Mouse (Mus musculus) E14TG2a.4 (cell line): ENCODE data around the gene Grm8.
A peak's percentile ranks its signal among the peaks of the same experiment; 100 is the strongest.

ENCODE experiments used
- H3K27me3 ChIP-seq: 2 replicates; pipeline ENCODE4 v1.6.1; 2014; ENCODE audit warnings: low read length, control low read depth; ENCODE audit not compliant: insufficient read depth
- H3K36me3 ChIP-seq: 2 replicates; pipeline ENCODE4 v1.6.1; 2014; ENCODE audit warnings: low read length, control low read depth; ENCODE audit not compliant: insufficient read depth
- H3K4me1 ChIP-seq: replicated peaks from 2 replicates; pipeline ENCODE4 v1.6.1; 2014; ENCODE audit warnings: low read depth, low read length, control low read depth
- H3K4me3 ChIP-seq: replicated peaks from 2 replicates; pipeline ENCODE4 v1.5.1; 2014; ENCODE audit warnings: mild to moderate bottlenecking, low read length
- H3K9me3 ChIP-seq: 2 replicates; pipeline ENCODE4 v1.6.1; 2014; ENCODE audit warnings: low read length, control low read depth
- CTCF ChIP-seq: conservative IDR thresholded peaks from 2 replicates; pipeline ENCODE4 v1.5.1; 2014; ENCODE audit warnings: low read length
- NANOG ChIP-seq: IDR thresholded peaks from 2 replicates; pipeline ENCODE4 v1.6.1; 2014; ENCODE audit warnings: borderline replicate concordance, low read length, mixed read lengths
- POU5F1 ChIP-seq: IDR thresholded peaks from 2 replicates; pipeline ENCODE4 v1.6.1; 2014; ENCODE audit warnings: low read length, borderline replicate concordance

Grm8 gene

DNA sequence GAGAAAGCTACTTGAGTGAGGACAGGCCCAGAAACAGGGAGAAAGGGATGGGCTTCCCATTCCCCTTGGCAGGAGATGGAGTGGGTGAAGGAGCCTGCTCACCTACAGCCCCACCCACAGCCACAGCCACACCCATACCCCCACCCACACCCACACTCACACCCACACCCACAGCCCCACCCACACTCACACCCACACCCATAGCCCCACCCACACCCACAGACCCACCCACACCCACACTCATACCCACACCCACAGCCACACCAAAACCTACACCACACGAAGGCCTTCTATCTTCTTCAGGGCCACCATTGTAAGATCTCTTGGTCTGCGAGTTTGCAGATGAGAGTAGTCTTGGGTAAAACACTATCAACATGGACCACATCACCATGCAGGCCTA, 137.7 kb downstream of the Grm8 start:
- H3K9me3 ChIP-seq, result no peaks in the 10 kb centered on the region
- H3K4me1 ChIP-seq, result no peaks in the 10 kb centered on the region
- no peak overlapping the region for H3K4me3 ChIP-seq
- TF ChIP-seq POU5F1 (no peak), NANOG (no peak), CTCF (no peak)
- no peaks in the 10 kb centered on the region for H3K36me3 ChIP-seq
- no peaks in the 10 kb centered on the region for H3K27me3 ChIP-seq

- TF ChIP-seq NANOG (no peak), CTCF (no peak)
- Histone ChIP-seq H3K9me3 (no peaks in the 10 kb centered on the region), H3K36me3 (no peaks in the 10 kb centered on the region), H3K27me3 (no peaks in the 10 kb centered on the region), H3K4me3 (no peak overlapping the region), H3K4me1 (no peaks in the 10 kb centered on the region)
These were observed 143.7 kb downstream of the Grm8 start for GRCm38 (mm10) chr6:27991241-27991640.

GRCm38 (mm10) chr6:27982598-27982997, 152.4 kb downstream of the Grm8 start:
- no peak overlapping the region for H3K4me3 ChIP-seq
- no peaks in the 10 kb centered on the region for H3K4me1 ChIP-seq
- H3K36me3 ChIP-seq, result no peaks in the 10 kb centered on the region
- no peaks in the 10 kb centered on the region for H3K9me3 ChIP-seq
- H3K27me3 ChIP-seq, result no peaks in the 10 kb centered on the region
- TF ChIP-seq NANOG, result no peak
- no peak for TF ChIP-seq POU5F1
- TF ChIP-seq CTCF, result no peak

DNA sequence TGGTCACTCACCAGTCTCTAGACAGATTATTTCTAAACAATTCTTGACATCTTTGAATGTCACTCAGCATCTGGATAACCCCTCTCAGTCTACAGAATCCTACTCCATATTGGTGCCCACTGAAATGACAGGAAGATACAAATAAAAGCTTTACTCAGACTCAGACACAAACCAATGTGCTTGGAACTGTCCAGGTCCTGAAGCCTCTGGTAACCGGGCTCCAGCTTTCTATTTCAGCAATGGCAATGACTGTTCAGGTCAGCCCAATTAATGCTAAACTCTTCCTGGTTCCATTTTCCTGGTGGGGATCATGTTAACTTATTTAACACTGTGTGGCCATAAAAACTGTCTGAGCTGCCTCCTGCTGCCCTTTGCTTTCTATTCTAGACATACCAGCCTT, 153.0 kb downstream of the Grm8 start:
- H3K4me1 ChIP-seq, result no peaks in the 10 kb centered on the region
- no peaks in the 10 kb centered on the region for H3K36me3 ChIP-seq
- no peaks in the 10 kb centered on the region for H3K9me3 ChIP-seq
- H3K27me3 ChIP-seq, result no peaks in the 10 kb centered on the region
- no peak overlapping the region for H3K4me3 ChIP-seq
- no peak for TF ChIP-seq CTCF
- no peak for TF ChIP-seq NANOG

GRCm38 (mm10) chr6:27977361-27977760, 157.6 kb downstream of the Grm8 start:
- H3K27me3 ChIP-seq, result no peaks in the 10 kb centered on the region
- H3K4me1 ChIP-seq, result peaks cover 9% of the 10 kb centered on the region
- H3K9me3 ChIP-seq, result no peaks in the 10 kb centered on the region
- no peaks in the 10 kb centered on the region for H3K36me3 ChIP-seq
- no peak overlapping the region for H3K4me3 ChIP-seq
- TF ChIP-seq POU5F1 (no peak), NANOG (no peak), CTCF (no peak)

DNA sequence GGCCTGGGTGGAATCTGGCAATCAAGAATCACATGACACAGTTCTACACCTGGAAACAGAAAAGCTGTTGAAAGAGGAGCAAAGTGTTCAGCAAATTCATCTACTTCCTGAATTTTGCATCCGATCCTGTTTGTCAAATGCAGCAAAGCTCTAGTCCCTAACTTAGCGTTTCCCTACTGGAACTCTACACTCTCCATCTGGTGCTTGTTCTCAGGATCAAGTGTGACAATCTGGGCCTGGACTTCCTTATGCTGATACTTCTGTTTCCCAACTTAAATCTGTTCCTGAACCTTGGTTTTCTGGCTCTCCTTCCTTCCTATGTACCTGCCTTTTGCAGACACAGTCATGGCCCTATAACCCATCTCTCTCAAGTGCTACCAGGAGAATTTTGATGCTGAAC, 166.1 kb downstream of the Grm8 start:
- Histone ChIP-seq H3K4me3 (no peak overlapping the region), H3K9me3 (no peaks in the 10 kb centered on the region), H3K4me1 (peaks cover 14% of the 10 kb centered on the region), H3K27me3 (peaks cover 9% of the 10 kb centered on the region), H3K36me3 (no peaks in the 10 kb centered on the region)
- TF ChIP-seq NANOG, result no peak
- TF ChIP-seq CTCF, result no peak
- TF ChIP-seq POU5F1, result no peak

DNA sequence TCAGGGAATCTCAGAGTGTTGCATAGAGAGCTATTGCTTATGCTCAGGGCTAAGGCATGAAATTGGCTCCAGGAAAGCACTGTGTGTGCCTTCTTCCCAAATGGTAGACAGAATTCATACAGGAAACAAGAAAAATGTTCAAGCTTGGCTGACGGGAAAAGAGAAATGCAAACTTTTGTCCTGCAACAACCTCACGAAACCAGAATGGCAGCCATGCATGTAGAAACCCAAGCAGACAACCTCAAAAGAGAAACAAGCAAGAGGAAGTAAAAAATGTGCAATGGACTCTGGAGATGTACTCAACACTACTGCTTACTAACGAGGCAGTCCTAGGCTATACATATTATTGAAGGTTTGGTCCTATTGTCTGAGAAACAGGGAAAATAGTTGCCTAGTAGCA, 167.9 kb downstream of the Grm8 start:
- Histone ChIP-seq H3K4me3 (no peak overlapping the region), H3K36me3 (no peaks in the 10 kb centered on the region), H3K4me1 (peaks cover 7% of the 10 kb centered on the region), H3K27me3 (peaks cover 9% of the 10 kb centered on the region), H3K9me3 (no peaks in the 10 kb centered on the region)
- TF ChIP-seq POU5F1, result no peak
- no peak for TF ChIP-seq CTCF
- TF ChIP-seq NANOG, result no peak

DNA sequence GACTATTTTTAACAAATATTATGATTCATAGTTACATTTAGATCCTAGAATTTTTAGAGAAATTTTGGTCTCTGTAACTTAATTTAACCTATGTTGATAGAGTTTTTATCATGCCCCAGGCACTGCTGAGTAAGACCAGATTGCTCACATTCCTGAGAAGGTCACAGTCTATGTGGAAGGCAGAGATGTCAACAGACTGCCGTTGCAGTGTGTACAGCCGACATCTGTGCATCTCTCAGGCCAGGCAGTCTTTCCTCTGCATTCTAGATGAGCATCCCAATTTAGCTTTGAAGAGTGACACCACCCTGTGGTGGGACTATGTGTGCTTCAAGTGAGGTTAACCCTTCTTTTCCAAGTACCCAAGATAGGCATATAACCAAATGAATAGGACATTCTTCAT, 169.7 kb downstream of the Grm8 start:
- Histone ChIP-seq H3K27me3 (peaks cover 3% of the 10 kb centered on the region), H3K4me3 (no peak overlapping the region), H3K36me3 (no peaks in the 10 kb centered on the region), H3K9me3 (no peaks in the 10 kb centered on the region), H3K4me1 (no peaks in the 10 kb centered on the region)
- TF ChIP-seq NANOG (no peak), POU5F1 (no peak), CTCF (no peak)

DNA sequence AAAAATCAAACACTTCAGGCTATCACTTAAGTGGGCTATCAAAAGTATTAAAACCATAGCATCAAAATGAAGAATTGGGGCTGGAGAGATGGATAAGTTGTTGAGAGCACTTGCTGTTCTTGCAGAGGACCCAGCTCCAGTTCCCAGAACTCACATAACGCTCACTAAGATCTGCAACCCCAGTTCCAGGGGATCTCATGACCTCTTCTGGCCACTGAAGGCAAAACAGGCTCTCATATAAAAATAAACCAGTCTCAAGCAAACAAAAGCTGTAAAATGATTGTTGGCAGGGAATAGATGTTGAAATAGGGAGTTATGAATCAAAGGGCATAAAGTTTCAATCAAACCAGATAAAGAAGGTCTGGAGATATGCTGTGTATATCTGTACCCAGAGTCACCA, 171.1 kb downstream of the Grm8 start:
- TF ChIP-seq CTCF (peak; percentile 21), POU5F1 (no peak)
- H3K4me1 ChIP-seq, result no peaks in the 10 kb centered on the region
- H3K4me3 ChIP-seq, result no peak overlapping the region
- no peaks in the 10 kb centered on the region for H3K36me3 ChIP-seq
- no peaks in the 10 kb centered on the region for H3K27me3 ChIP-seq
- H3K9me3 ChIP-seq, result no peaks in the 10 kb centered on the region
